Mouse (Mus musculus): Measurements from ENCODE around the gene Npvf. TPM values are rescaled to one million over a fixed set of nuclear protein-coding genes. Genes with fewer than 3 reads are reported as not detected.
"Not testable (repeated sequence)": the region's sequence is repeated elsewhere in the genome, so short reads cannot be mapped to it uniquely, and the experiment has no call there.

The Npvf gene
- polyA plus RNA-seq, 1 experiment from 2014 or later, result not detected

DNA sequence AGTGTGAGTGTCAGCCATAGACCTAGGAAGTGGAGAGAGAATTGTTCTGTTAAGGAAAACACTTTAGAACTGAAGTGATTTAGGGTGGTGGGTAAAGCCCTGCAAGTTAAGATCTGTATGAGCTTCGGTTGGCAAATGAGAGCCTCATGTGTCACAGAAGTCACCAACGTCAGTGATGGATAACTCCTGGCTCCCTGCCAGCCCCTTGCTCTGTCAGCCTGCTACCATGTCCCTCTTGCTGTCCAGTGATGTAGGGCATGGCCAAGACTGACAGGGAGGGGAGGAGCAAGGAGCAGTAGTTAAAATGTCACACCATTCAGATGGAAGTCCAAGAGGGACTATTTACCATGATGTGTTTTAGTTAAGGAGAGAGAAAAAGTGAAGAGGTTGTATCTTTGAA, 14.6 kb downstream of the Npvf start:
- ATAC-seq (ENCODE audit: insufficient number of reproducible peaks, insufficient read depth, low FRiP score, low TSS enrichment), result no peak
- no peak overlapping the region for H3K4me2 ChIP-seq (replicated peaks)
- no peaks in the 10 kb centered on the region for H3K36me3 ChIP-seq
- H3K4me1 ChIP-seq, result peaks cover 10% of the 10 kb centered on the region
- H3K9ac ChIP-seq, result no peak overlapping the region
- no peak overlapping the region for H3K4me3 ChIP-seq
- no peaks in the 10 kb centered on the region for H3K27me3 ChIP-seq
- H3K27ac ChIP-seq, result no peak overlapping the region
- 50% methylated on average over 2 of the region's 2 CpGs for WGBS
- H3K9me3 ChIP-seq, result no peaks in the 10 kb centered on the region

DNA sequence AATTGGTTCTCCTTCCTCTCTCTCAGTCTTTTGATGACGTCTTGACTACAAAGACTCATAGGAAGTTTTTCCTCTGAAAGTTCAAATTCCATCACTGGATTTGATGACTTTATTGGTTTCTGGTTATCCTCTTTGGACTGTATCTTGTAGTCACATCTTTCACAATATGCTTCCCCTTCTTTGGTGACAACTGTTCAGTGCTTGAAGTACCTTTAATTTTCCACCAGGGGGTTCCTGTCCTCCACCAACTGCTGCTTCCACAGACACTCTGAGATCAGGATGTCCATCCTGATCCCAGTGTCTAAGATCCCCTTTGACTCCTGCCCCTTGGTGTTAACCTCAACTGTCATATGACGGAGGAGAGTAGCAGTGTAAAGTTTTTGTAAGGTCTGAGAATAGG, 28.1 kb downstream of the Npvf start:
- H3K27ac ChIP-seq; H3K4me3 ChIP-seq; H3K4me2 ChIP-seq (replicated peaks); ATAC-seq (ENCODE audit: insufficient number of reproducible peaks, insufficient read depth, low FRiP score, low TSS enrichment); H3K27me3 ChIP-seq; H3K9me3 ChIP-seq; H3K9ac ChIP-seq; H3K4me1 ChIP-seq; H3K36me3 ChIP-seq: not testable (repeated sequence)
- WGBS, result 62% methylated on average over 2 of the region's 2 CpGs

DNA sequence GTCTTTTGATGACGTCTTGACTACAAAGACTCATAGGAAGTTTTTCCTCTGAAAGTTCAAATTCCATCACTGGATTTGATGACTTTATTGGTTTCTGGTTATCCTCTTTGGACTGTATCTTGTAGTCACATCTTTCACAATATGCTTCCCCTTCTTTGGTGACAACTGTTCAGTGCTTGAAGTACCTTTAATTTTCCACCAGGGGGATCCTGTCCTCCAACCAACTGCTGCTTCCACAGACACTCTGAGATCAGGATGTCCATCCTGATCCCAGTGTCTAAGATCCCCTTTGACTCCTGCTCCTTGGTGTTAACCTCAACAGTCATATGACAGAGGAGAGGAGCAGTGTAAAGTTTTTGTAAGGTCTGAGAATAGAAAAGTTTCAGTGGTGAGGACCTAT, 36.0 kb downstream of the Npvf start:
- H3K27me3 ChIP-seq; H3K27ac ChIP-seq; H3K9ac ChIP-seq; H3K9me3 ChIP-seq; H3K36me3 ChIP-seq; H3K4me1 ChIP-seq; H3K4me2 ChIP-seq (replicated peaks); H3K4me3 ChIP-seq; ATAC-seq (ENCODE audit: insufficient number of reproducible peaks, insufficient read depth, low FRiP score, low TSS enrichment): not testable (repeated sequence)
- WGBS, result 96% methylated on average over 1 of the region's 1 CpGs

DNA sequence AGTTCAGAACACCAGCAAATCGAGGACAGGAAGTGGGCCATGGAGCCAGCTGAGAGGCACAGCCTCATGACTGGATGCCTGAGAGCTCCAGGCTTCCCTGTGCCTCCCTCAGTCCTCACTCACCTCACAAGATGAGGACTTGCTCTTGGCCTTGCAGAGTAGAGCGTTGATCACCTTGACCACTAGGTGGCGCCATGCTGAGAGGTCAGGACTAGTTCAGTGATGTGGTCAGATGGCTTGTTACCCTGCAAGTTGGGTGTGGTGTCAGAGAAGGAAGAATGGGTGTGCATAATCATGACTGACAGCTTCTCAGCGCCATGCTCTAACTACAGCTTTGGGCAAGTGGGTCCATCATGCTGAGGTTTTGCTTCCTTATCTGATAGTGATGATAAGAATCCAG, 52.6 kb downstream of the Npvf start:
- Histone ChIP-seq H3K36me3 (no peaks in the 10 kb centered on the region), H3K9ac (no peak overlapping the region), H3K27me3 (no peaks in the 10 kb centered on the region), H3K4me1 (peaks cover 14% of the 10 kb centered on the region; the same call in 1 of the 2 replicates), H3K4me2 (replicated peaks) (no peak overlapping the region), H3K27ac (no peak overlapping the region), H3K4me3 (no peak overlapping the region), H3K9me3 (no peaks in the 10 kb centered on the region)
- ATAC-seq (ENCODE audit: insufficient number of reproducible peaks, insufficient read depth, low FRiP score, low TSS enrichment), result no peak
- 25% methylated on average over 4 of the region's 4 CpGs for WGBS

Other genes starting within 250 kb of the Npvf start
- gene Osbpl3, start 198.2 kb downstream of the Npvf start, polyA plus RNA-seq (2016; fragmentation: Nextera tagmentation; extraction: Ambion mirVana), result 12.0 and 12.7 TPM in 2 replicates
- 65.3 and 71.2 TPM in 2 replicates for gene Cycs, start 87.9 kb downstream of the Npvf start, polyA plus RNA-seq (2016; fragmentation: Nextera tagmentation; extraction: Ambion mirVana)
- 0.76 and 0.90 TPM in 2 replicates for gene 4921507P07Rik, start 57.8 kb downstream of the Npvf start, polyA plus RNA-seq (2016; fragmentation: Nextera tagmentation; extraction: Ambion mirVana)